Mouse (Mus musculus) kidney, postnatal 25 days (tissue): ENCODE measurements around the gene Dnase2b.

ENCODE experiments used
- DNase-seq, 2 experiments: peaks; one replicate each; pipeline ENCODE4 v3.0.0; 2021; ENCODE audit warnings: mixed read lengths in 2 of 2

Gene Dnase2b

DNA sequence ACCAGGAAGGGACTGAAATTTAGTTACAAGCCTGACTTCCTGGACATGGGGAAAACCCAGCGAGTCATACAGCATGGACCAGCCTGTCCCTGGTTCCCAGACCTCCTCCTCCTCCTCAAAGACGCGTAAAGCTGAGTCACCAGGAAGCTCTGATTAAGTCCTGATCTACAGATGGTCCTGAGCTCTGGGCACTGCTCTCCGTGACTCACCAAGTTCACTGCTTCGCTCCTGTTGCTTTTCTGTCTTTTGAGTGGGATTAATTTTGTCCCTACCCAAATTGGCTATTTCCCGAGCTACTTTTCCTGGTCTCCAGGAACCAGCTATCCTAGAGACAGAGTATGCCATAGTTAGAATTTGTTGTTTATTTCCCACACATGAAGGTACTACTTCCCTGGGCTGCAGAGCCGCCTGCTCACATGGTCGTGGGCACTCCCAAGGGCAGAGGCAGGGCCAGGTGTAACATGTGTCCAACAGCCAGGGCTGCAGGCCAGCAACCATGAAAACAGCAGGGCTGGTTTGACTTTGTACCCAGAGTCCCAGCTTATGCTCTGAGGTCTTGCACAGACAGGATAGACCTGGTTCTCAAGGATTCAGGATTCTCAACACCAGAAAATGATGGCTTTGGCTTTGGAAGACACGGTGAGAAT, 47.4 kb downstream of the Dnase2b start:
- peak; percentile 51 to 74 for DNase-seq

DNA sequence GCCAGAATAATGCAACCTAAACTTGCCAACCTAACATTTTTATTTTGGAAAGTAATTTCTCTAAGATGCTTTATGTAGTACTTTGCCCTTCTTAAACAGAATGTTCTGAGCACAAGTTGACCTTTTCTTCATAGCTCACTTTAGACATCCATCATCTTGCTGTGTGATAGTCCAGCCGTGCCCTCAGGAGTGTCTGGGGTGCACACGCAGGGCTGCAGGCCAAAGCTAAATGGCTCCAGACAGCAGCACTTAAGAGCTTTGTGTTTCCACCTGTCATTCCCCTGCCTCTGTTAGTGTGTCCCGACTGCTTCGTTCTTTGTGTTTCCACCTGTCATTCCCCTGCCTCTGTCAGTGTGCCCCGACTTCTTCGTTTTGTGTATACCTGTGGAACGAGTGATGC, 48.0 kb downstream of the Dnase2b start:
- DNase-seq = no peak

DNA sequence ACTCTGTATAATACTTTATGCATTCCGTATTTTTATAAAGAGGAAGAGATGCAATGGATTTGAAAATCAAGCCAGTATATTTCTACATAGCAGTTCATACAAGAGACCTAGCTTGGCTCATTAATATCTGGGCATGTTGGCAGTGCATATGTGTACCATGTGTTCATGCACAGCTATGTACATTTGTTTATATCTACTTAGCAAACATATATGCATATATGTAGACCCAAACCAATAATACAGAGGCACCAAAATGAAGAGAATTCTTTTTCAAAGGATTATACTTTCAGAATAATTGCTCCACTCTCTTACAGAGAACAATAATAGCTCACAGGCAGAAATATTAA, 50.4 kb downstream of the Dnase2b start:
- no peak for DNase-seq

DNA sequence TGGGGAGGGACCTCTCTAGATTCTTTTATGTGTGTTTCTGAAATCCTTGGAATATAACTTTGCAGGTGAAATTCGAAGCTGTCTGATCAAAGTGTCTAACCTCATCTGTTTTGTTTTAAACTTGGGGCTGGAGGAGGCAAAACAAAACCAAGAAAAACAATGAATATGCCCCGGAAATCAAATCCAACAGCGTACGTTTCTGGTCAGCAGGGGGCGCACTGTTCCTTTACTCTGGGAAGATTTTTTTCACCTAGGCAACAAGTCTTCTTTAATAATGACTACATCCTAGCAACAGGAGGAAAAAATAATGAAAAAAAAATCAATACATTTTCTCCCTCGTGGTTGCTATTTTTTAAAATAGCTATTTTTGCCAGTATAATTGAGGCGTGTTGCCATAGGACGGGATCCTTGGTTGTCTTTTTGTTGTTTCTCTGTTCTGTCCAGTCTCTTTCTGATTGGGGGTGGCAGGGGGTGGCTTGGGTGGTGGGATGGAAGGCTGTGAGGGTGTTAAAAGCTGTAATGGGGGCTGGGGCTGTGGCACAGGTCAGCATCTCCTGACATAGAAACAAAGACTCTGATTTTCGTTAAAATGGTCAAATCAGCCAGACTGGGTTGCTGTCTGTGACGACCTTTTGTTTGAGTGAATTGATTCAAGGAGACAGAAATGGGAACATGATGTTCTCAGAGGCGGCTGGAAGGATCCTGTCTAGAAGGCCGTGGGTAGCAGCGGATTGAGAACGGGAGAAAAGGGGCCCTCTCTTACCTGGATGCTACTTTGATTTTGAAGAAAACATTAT, 50.9 kb downstream of the Dnase2b start:
- peak; percentile 67 to 91 for DNase-seq

DNA sequence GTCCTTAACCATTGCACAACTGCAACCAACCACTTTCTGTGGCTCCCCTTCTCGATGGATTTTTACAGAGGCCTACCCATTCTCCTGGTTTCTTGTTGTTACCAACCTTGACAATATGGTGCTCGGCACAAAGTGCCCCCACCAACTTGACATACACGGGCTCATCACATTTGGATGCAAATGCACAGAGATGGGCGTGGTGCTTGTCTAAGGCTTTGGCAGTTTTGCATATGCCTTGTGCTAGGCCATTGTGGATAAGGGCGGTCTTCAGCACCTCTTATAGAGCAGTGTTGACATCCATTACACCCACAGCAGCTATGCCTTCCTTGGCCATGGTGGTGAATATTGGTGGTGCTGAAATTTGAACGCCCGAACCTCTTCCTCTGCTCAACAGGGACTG, 52.5 kb downstream of the Dnase2b start:
- DNase-seq = no peak

DNA sequence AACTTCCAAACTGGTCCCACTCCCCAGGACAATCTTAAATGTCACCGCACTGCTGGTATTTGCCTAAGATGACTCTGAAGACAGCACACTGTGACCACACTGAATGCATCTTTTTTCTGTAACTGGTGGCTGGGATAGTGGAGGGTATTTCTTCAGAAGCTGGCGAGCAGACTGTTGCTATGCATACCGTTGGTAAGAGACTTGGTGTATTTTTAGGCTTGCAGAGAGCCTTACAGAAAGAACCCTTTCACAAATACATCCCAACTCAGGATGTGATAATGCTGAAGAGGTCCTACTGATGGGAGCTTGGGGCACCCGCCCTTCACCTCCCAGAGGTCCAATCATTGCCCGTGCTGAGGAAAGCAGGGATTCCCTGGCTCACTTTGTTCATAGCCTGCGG, 57.9 kb downstream of the Dnase2b start:
- no peak for DNase-seq

DNA sequence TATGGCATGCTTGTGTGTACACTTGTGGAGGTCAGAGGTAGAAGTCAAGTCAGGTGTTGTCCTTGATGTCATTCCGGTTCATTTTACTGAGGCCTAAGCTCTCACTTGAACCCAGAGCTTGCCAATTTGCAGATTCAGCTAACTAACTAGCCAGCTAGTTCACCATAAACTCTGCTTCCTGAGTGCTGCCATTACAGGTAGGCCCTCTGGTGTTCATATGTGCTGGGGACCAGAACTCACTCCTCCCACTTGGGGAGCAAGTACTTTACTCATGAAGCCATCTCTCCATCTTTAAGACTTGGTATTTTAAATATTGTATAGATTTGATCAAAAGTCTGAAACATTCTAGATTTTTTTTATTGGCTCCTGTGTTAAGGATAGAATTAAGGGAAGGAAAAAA, 58.8 kb downstream of the Dnase2b start:
- DNase-seq = no peak

DNA sequence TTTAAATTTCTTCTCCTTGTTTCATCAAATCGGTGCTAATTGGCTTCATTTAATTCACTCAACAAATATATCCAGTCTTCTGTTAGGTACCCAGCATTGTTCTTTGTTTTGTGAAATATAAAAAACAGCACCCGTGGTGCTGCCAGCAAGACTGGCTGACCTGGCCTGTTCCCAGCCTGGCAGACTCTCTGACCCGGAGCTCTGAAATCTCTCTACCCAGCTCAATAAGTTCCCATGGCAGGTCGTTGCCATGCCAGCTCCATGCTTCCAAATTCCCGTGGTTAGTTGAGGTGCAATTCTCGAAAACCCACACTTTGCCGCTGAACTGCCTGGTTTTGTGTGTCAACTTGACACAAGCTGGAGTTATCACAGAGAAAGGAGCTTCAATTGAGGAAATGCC, 60.6 kb downstream of the Dnase2b start:
- DNase-seq = no peak

DNA sequence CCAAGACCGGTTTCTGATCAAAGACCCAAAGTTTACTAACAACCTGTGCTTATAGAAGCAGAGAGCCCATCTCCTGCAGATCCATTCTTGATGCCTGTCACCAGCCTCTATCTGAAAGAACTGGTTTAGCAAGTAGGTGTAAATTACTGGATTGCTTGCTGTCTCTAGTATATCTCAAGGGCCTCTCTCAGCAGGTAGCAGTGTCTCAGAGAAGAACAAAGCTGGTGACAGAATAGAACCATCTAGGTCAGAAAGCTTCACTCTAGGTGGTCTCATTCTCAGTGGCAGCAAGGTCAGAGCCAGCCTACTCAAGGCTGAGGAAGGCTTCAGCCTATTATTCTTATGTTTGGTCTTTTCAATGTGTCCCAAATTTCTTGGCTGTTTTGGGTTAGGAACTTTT, 71.8 kb downstream of the Dnase2b start:
- DNase-seq = no peak

DNA sequence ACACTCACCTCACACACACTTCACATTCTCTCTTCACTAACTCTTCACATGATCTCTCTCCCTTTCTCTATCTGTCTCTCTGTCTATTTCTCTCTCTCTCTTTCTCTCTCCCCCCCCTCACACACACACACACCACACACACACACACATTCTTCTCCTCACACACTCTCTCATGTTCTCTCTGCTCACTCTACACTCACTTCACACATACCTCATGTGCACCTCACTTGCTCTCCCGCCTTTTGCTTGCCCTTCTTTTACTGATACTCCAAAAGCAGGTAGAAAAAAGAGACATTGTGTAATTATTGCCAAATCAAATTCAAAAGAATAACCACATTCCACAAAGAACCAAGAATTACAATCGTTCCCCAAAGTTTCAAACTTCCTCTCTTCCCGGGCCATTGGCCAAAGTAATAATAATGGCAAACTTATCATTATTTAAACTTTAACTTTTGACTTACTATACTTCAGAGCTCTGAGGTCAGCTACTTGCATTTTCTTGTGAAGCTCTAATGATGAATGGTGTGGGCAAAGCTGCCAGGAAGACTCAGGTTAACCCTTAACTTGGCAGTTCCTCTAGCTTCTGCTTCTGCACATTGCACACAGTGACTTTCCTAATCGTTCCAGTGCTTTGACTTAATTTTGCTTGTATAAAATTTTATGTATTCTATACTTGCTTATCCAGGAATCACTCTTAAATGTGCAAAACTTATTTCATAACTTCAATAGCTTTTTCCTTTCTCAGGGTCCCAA, 74.7 kb downstream of the Dnase2b start:
- DNase-seq = peak in 1 of 2 experiments; percentile 26

DNA sequence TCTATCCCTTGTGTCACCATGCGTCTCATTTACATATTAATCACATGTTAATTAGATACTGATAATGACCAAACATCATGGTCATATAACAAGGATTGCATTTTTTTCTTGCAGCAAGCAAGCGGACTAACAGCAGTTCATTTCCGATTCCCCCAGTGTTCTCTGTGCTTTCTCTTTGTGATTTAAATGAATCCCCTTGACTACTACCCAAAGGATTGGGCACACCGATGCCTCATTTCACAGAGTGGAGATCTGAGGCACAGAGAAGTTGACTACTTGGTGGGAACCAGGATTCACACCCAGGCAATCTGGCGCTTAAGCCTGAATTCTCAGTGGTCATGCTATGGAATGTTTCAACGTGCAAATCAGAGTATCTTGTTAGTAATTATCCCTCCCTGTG, 80.4 kb downstream of the Dnase2b start:
- DNase-seq = no peak
